Comparison of ENCODE assay signal across 16 mouse cellular contexts in the genomic region with DNA sequence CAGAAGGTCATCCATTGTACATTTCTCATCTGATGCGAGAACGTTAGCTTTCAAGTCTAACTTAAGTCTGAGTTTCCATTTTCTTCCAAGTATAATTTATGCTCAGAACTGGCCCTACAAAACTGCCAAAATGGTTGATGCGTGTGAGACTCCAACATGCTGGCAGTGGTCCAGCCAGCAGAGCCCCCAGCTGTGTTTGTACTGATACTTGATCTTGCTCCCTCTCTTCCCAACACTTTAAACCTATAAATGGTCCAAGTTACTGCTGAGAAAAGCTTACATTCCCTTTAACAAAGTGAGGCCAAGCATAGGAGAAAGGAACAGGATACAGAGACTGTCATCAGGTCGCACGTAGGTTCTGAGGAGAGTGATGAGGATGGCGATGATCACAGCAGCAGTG.
DNase-seq lines count a peak whose midpoint lies in the region; ATAC-seq and TF ChIP-seq lines count a peak whose summit lies in the region.
"Had no signal": no experiment of that assay in that cellular context is flagged by ENCODE, and none has a peak within 500 bp of the region (broad histone marks: within the 10 kb centered on the region; RNA-seq: fewer than 3 reads in every experiment).

No protein-coding gene starts in this region.

- H3K9me3 ChIP-seq in kidney, embryonic 15.5 days (replicated peaks): no peaks in the 10 kb centered on the region
- no peaks in the 10 kb centered on the region for H3K9me3 ChIP-seq in lung, embryonic 15.5 days
- H3K9me3 ChIP-seq: forebrain, embryonic 10.5 days; midbrain, embryonic 10.5 days had no signal

- no peaks in the 10 kb centered on the region for H3K27me3 ChIP-seq in kidney, embryonic 15.5 days
- H3K27me3 ChIP-seq in lung, embryonic 15.5 days: no peaks in the 10 kb centered on the region

- no peak overlapping the region for H3K4me3 ChIP-seq in kidney, embryonic 15.5 days (replicated peaks)
- H3K4me3 ChIP-seq in lung, embryonic 15.5 days: no peak overlapping the region
- H3K4me3 ChIP-seq in lung, adult 2 months (replicated peaks; ENCODE audit: extremely low read depth, low read depth, low read length): no peak overlapping the region
- H3K4me3 ChIP-seq: forebrain, embryonic 10.5 days; midbrain, embryonic 10.5 days had no signal

- DNase-seq in embryo, embryonic 11.5 days (ENCODE audit: low read depth, low spot score): peak; percentile 13
- no peak for DNase-seq in embryo, embryonic 10 days (ENCODE audit: low spot score)
- DNase-seq in kidney, postnatal 36 days: no peak
- DNase-seq in lung, adult 2 months: no peak
- DNase-seq in mesoderm, embryonic 11.5 days (ENCODE audit: low read depth, low spot score): peak; percentile 23
- DNase-seq: cerebellum, adult 9-11 months; gastrocnemius, postnatal 36 days; lung, postnatal 14 days; thymus, adult 18-20 months had no signal

- ATAC-seq in kidney, embryonic 15.5 days (replicated peaks; ENCODE audit: low FRiP score): peak; percentile 72
- peak; percentile 49; the same call in 1 of the 2 replicates for ATAC-seq in lung, embryonic 15.5 days (ENCODE audit: borderline replicate concordance, extremely low read depth, low FRiP score, low TSS enrichment)
- ATAC-seq in monocyte, adult 5-6 weeks (replicated peaks; ENCODE audit: insufficient number of reproducible peaks, low FRiP score, low TSS enrichment, poor library complexity, severe bottlenecking): no peak
- ATAC-seq: hindbrain, embryonic 16.5 days had no signal

- WGBS in kidney, embryonic 15.5 days: 28% methylated on average over 6 of the region's 6 CpGs
- WGBS in lung, embryonic 15.5 days: 39% methylated on average over 6 of the region's 6 CpGs
- 78% methylated on average over 6 of the region's 6 CpGs for WGBS in lung, adult 2 months

- TF ChIP-seq CTCF in lung, adult 2 months (IDR thresholded peaks at IDR 0.05; ENCODE audit: insufficient read depth, low read length): no peak

- no peaks in the 10 kb centered on the region for H3K4me1 ChIP-seq in kidney, embryonic 15.5 days
- H3K4me1 ChIP-seq in lung, embryonic 15.5 days: peaks cover 6% of the 10 kb centered on the region
- no peaks in the 10 kb centered on the region for H3K4me1 ChIP-seq in lung, adult 2 months (ENCODE audit: control insufficient read depth, insufficient read depth, low read length)
- H3K4me1 ChIP-seq: midbrain, embryonic 10.5 days had no signal

- no peaks in the 10 kb centered on the region for H3K36me3 ChIP-seq in kidney, embryonic 15.5 days
- H3K36me3 ChIP-seq in lung, embryonic 15.5 days: no peaks in the 10 kb centered on the region
- H3K36me3 ChIP-seq: midbrain, embryonic 10.5 days had no signal

- no peak for TF ChIP-seq POLR2A in lung, adult 2 months (IDR thresholded peaks at IDR 0.05; ENCODE audit: borderline replicate concordance, extremely low read depth, low read depth, low read length)

- H3K27ac ChIP-seq in kidney, embryonic 15.5 days: no peak overlapping the region
- H3K27ac ChIP-seq in lung, embryonic 15.5 days: no peak overlapping the region
- H3K27ac ChIP-seq: forebrain, embryonic 10.5 days; midbrain, embryonic 10.5 days had no signal

- no peak overlapping the region for H3K9ac ChIP-seq in kidney, embryonic 15.5 days
- no peak overlapping the region for H3K9ac ChIP-seq in lung, embryonic 15.5 days

- no peak overlapping the region for H3K4me2 ChIP-seq in kidney, embryonic 15.5 days
- H3K4me2 ChIP-seq in lung, embryonic 15.5 days: no peak overlapping the region
- H3K4me2 ChIP-seq: liver, embryonic 11.5 days had no signal

Comparison
In these comparisons a context has a peak if more than half of its experiments do, and no peak if none do; other contexts are left out.
1. DNase-seq: peak in embryo, embryonic 11.5 days (single experiment) and mesoderm, embryonic 11.5 days (single experiment); none in embryo, embryonic 10 days (single experiment), kidney, postnatal 36 days (0 of 2) and lung, adult 2 months (single experiment).